Mouse (Mus musculus): ENCODE measurements around the gene Mllt3.

Mllt3 gene

GRCm38 (mm10) chr4:87792511-87792910, 240.7 kb downstream of the Mllt3 start:
- H3K4me3 ChIP-seq (replicated peaks; ENCODE audit: low read length) = no peak overlapping the region
- TF ChIP-seq CTCF (conservative IDR thresholded peaks at IDR 0.05; ENCODE audit: low read length) (no peak), NANOG (IDR thresholded peaks at IDR 0.05; ENCODE audit: borderline replicate concordance, low read length) (no peak), POU5F1 (IDR thresholded peaks at IDR 0.05; ENCODE audit: borderline replicate concordance, low read length) (no peak)
- H3K9me3 ChIP-seq (ENCODE audit: low read length) = no peaks in the 10 kb centered on the region
- H3K36me3 ChIP-seq (ENCODE audit: insufficient read depth, low read length) = no peaks in the 10 kb centered on the region
- no peaks in the 10 kb centered on the region for H3K27me3 ChIP-seq (ENCODE audit: insufficient read depth, low read length)
- no peaks in the 10 kb centered on the region for H3K4me1 ChIP-seq (replicated peaks; ENCODE audit: low read depth, low read length)

DNA sequence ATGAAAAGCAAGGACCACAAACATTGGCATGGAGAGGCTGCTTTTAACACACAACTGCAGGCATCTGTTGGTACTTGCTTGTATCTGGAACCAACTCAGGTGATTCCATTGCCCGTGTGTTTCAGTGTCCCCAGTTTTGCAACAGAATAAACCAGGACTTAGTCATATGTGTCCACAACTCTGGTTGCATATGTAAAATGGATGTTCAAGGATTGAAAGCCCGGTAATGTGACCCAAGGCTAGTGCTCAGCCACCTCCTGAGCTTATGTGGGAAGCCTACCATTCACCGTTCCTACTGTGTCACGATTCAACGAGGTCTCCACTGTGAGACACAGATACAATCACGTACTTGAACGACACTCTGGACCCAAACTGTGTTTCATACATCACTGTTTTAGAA, 243.7 kb downstream of the Mllt3 start:
- Histone ChIP-seq H3K27me3 (ENCODE audit: insufficient read depth, low read length) (no peaks in the 10 kb centered on the region), H3K4me3 (replicated peaks; ENCODE audit: low read length) (no peak overlapping the region), H3K4me1 (replicated peaks; ENCODE audit: low read depth, low read length) (peaks cover 6% of the 10 kb centered on the region; the same call in 1 of the 2 replicates), H3K9me3 (ENCODE audit: low read length) (no peaks in the 10 kb centered on the region), H3K36me3 (ENCODE audit: insufficient read depth, low read length) (no peaks in the 10 kb centered on the region)
- TF ChIP-seq CTCF (conservative IDR thresholded peaks at IDR 0.05; ENCODE audit: low read length) (no peak), POU5F1 (IDR thresholded peaks at IDR 0.05; ENCODE audit: borderline replicate concordance, low read length) (no peak), NANOG (IDR thresholded peaks at IDR 0.05; ENCODE audit: borderline replicate concordance, low read length) (no peak)

DNA sequence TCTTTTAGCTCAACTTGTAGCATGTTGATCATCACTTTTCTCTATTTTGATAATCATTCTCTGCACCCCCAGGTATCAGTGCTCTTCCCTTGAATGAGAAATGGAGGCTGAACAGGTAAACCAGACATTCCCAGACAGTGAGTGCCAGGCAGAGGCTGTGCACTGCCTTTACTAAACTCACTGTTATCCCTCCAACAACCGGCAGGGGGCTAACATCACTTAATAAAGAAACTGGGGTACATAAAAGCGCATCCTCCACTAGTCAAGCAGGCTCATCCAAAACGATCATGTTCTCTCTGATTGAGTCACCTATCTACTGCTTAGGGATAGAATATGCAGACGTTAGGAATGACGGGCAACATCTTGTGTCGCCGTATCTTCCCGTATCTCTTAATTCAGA, 244.5 kb downstream of the Mllt3 start:
- H3K4me1 ChIP-seq (replicated peaks; ENCODE audit: low read depth, low read length) = peaks cover 6% of the 10 kb centered on the region; the same call in 1 of the 2 replicates
- no peak overlapping the region for H3K4me3 ChIP-seq (replicated peaks; ENCODE audit: low read length)
- H3K27me3 ChIP-seq (ENCODE audit: insufficient read depth, low read length) = no peaks in the 10 kb centered on the region
- no peaks in the 10 kb centered on the region for H3K9me3 ChIP-seq (ENCODE audit: low read length)
- TF ChIP-seq POU5F1 (IDR thresholded peaks at IDR 0.05; ENCODE audit: borderline replicate concordance, low read length) (no peak), NANOG (IDR thresholded peaks at IDR 0.05; ENCODE audit: borderline replicate concordance, low read length) (no peak), CTCF (conservative IDR thresholded peaks at IDR 0.05; ENCODE audit: low read length) (peak; percentile 78)
- no peaks in the 10 kb centered on the region for H3K36me3 ChIP-seq (ENCODE audit: insufficient read depth, low read length)

DNA sequence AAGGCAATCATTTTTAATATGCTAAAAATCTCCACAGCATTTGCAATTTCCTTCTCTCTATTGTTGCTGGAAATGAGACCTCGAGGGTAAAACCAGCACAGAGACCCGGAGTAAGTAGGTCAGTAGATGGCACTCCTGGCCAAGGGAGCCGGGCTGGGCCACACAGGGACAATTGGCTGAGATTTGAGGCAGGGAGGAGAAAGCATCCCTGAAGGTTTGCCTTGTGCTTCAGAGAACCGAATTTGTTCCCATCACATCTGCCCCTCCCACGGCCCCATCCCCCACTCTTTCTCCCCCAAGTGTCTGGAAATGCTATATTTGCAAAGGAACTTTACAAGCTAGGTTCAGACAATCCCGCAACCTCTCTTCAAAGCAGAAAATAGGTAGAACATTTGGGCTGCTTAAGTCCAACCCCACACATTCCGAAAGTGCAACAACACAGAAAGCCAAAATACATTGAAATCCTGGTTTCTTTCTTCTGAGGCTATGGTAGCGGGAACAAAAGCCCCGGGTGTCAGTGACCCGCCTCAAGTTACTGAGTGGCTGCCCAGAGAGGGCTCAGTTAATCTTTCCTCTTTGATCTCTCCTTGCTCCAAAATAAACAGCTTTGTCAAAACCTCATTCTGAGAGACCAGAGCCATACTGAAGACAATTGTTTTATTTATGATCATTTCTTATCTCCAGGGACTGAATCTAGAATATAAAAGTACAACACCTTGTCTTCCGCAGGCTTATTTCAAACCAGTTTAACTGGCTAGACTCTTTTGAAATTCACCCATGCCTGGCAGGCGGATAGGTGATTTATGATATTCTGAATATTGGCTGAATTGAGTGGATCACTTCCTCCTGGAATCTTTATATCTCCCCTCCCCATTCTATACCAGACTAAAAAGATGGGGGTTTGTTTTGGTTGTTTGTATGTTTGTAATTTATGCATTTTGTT, 247.8 kb downstream of the Mllt3 start:
- Histone ChIP-seq H3K4me3 (replicated peaks; ENCODE audit: low read length) (no peak overlapping the region), H3K4me1 (replicated peaks; ENCODE audit: low read depth, low read length) (peaks cover 6% of the 10 kb centered on the region; the same call in 1 of the 2 replicates), H3K9me3 (ENCODE audit: low read length) (no peaks in the 10 kb centered on the region), H3K27me3 (ENCODE audit: insufficient read depth, low read length) (no peaks in the 10 kb centered on the region), H3K36me3 (ENCODE audit: insufficient read depth, low read length) (no peaks in the 10 kb centered on the region)
- TF ChIP-seq CTCF (conservative IDR thresholded peaks at IDR 0.05; ENCODE audit: low read length) (no peak; the same call in 1 of the 2 replicates), NANOG (IDR thresholded peaks at IDR 0.05; ENCODE audit: borderline replicate concordance, low read length) (no peak), POU5F1 (IDR thresholded peaks at IDR 0.05; ENCODE audit: borderline replicate concordance, low read length) (no peak)

DNA sequence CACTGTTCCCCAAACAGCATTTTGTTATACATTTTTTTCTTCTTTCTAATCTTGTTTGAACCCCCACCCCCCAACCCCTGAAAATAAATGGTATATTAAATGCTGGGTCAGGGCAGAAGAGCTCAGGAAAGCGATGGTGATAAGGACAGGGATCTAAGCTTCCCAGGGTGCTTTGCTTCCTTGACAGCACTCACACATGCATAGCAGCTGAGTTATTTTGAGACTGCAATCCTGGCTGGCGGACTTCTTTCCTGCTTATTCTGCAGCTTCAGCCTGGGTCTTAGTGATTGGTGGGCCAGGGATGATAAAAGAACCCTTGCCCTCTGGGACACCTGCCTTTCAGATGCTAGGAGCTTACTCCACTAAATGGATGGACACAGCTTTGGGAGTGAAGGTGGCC, 249.4 kb downstream of the Mllt3 start:
- H3K9me3 ChIP-seq (ENCODE audit: low read length) = no peaks in the 10 kb centered on the region
- H3K4me1 ChIP-seq (replicated peaks; ENCODE audit: low read depth, low read length) = peaks cover 6% of the 10 kb centered on the region; the same call in 1 of the 2 replicates
- H3K4me3 ChIP-seq (replicated peaks; ENCODE audit: low read length) = no peak overlapping the region
- H3K27me3 ChIP-seq (ENCODE audit: insufficient read depth, low read length) = no peaks in the 10 kb centered on the region
- TF ChIP-seq POU5F1 (IDR thresholded peaks at IDR 0.05; ENCODE audit: borderline replicate concordance, low read length) (no peak), NANOG (IDR thresholded peaks at IDR 0.05; ENCODE audit: borderline replicate concordance, low read length) (no peak), CTCF (conservative IDR thresholded peaks at IDR 0.05; ENCODE audit: low read length) (no peak)
- H3K36me3 ChIP-seq (ENCODE audit: insufficient read depth, low read length) = no peaks in the 10 kb centered on the region

DNA sequence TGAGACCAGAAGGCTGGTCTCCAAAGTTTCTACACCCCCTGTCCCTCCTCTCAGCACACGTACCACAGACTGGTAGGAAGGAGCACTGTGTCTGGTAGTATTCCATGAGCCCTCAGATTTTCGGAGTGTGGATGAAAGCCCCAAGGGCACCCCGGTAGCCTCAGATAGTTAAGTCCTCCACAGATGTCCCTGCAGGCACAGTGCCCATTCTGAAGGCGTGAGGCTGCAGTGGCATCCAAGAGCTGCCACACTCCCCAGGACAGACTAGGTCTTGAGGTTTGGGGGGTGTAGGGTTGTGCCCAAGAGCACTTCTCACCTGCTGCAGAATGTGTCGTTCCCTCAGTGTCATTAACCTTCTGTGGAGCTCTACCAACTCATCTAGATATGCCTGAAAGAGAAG, 251.2 kb downstream of the Mllt3 start:
- no peaks in the 10 kb centered on the region for H3K27me3 ChIP-seq (ENCODE audit: insufficient read depth, low read length)
- no peaks in the 10 kb centered on the region for H3K36me3 ChIP-seq (ENCODE audit: insufficient read depth, low read length)
- no peak overlapping the region for H3K4me3 ChIP-seq (replicated peaks; ENCODE audit: low read length)
- TF ChIP-seq POU5F1 (IDR thresholded peaks at IDR 0.05; ENCODE audit: borderline replicate concordance, low read length) (no peak), CTCF (conservative IDR thresholded peaks at IDR 0.05; ENCODE audit: low read length) (no peak), NANOG (IDR thresholded peaks at IDR 0.05; ENCODE audit: borderline replicate concordance, low read length) (no peak)
- H3K4me1 ChIP-seq (replicated peaks; ENCODE audit: low read depth, low read length) = peaks cover 6% of the 10 kb centered on the region; the same call in 1 of the 2 replicates
- no peaks in the 10 kb centered on the region for H3K9me3 ChIP-seq (ENCODE audit: low read length)

GRCm38 (mm10) chr4:87775721-87776120, 257.4 kb downstream of the Mllt3 start:
- Histone ChIP-seq H3K9me3 (ENCODE audit: low read length) (no peaks in the 10 kb centered on the region), H3K27me3 (ENCODE audit: insufficient read depth, low read length) (no peaks in the 10 kb centered on the region), H3K4me1 (replicated peaks; ENCODE audit: low read depth, low read length) (no peaks in the 10 kb centered on the region), H3K36me3 (ENCODE audit: insufficient read depth, low read length) (no peaks in the 10 kb centered on the region), H3K4me3 (replicated peaks; ENCODE audit: low read length) (no peak overlapping the region)
- TF ChIP-seq CTCF (conservative IDR thresholded peaks at IDR 0.05; ENCODE audit: low read length) = no peak
- no peak for TF ChIP-seq POU5F1 (IDR thresholded peaks at IDR 0.05; ENCODE audit: borderline replicate concordance, low read length)
- TF ChIP-seq NANOG (IDR thresholded peaks at IDR 0.05; ENCODE audit: borderline replicate concordance, low read length) = no peak

DNA sequence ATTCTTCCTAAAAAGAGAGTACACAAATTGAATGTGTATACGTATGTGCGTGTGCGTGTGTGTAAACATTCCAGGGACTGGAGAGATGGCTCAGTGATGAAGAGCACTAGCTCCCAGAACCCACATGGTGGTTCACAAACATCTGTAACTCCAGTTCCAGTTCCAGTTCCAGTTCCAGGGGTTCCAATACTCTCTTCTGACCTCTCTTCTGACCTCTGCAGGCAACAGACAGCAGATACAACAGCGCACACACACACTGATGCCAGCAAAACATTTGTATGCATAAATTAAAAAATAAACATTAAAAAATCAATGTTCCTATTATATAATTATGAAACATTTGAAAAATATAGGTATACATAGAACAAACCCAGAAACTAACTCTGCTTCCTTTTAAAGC, 258.6 kb downstream of the Mllt3 start:
- H3K4me3 ChIP-seq (replicated peaks; ENCODE audit: low read length) = no peak overlapping the region
- H3K27me3 ChIP-seq (ENCODE audit: insufficient read depth, low read length) = no peaks in the 10 kb centered on the region
- no peaks in the 10 kb centered on the region for H3K4me1 ChIP-seq (replicated peaks; ENCODE audit: low read depth, low read length)
- no peaks in the 10 kb centered on the region for H3K36me3 ChIP-seq (ENCODE audit: insufficient read depth, low read length)
- TF ChIP-seq CTCF (conservative IDR thresholded peaks at IDR 0.05; ENCODE audit: low read length) = no peak
- TF ChIP-seq NANOG (IDR thresholded peaks at IDR 0.05; ENCODE audit: borderline replicate concordance, low read length) = no peak
- no peak for TF ChIP-seq POU5F1 (IDR thresholded peaks at IDR 0.05; ENCODE audit: borderline replicate concordance, low read length)
- no peaks in the 10 kb centered on the region for H3K9me3 ChIP-seq (ENCODE audit: low read length)
